Mouse (Mus musculus): Measurements from ENCODE around the gene Egr4.

DNA sequence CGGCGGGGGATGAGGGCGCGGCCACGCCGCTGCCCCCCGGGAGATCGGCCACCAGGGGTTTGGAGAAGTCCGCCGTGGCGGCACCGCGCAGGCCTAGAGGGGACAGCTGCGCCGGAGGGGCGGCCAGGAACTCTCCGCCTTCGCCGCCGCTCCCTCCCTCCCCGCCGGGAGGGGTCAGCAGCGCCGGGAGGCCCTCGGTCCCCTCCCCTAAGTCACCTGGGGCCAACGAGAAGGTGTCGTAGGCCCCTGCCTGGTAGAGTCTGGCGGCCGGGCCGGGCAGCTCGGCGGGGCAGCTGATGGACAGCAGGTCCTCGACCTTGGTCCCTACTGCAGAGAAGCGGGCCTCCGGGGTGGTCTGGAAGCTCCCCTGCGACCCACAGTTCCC lies 1.3 kb downstream of the Egr4 start:
- no peak for TF ChIP-seq POLR2A (IDR thresholded peaks at IDR 0.05; ENCODE audit: low read depth, low read length)
- TF ChIP-seq CTCF (IDR thresholded peaks at IDR 0.05; ENCODE audit: borderline replicate concordance, insufficient read depth, low read length): no peak
